Mouse (Mus musculus) intestine, embryonic 15.5 days (tissue): Measurements from ENCODE around the gene Gm11562. TPM values are rescaled to one million over a fixed set of nuclear protein-coding genes. Genes with fewer than 3 reads are reported as not detected.
"Not testable (repeated sequence)": the region's sequence is repeated elsewhere in the genome, so short reads cannot be mapped to it uniquely, and the experiment has no call there.

Experiments
- ATAC-seq: fragments of 200-750 bp; cut with Nextera tagmentation; 2 replicates; pipeline ENCODE4 v1.8.0; 2017; ENCODE audit warnings: moderate TSS enrichment, moderate library complexity
- H3K27ac ChIP-seq: fragments of 300-500 bp; sonication (generic); 2 replicates; pipeline ENCODE4 v1.5.1; 2015; ENCODE audit warnings: mild to moderate bottlenecking, inconsistent platforms
- H3K27me3 ChIP-seq: fragments of 300-500 bp; sonication (generic); replicated peaks from 2 replicates; pipeline ENCODE4 v1.6.1; 2015; ENCODE audit warnings: inconsistent platforms
- H3K36me3 ChIP-seq: fragments of 300-500 bp; sonication (generic); 2 replicates; pipeline ENCODE4 v1.6.1; 2015; ENCODE audit warnings: inconsistent platforms
- H3K4me1 ChIP-seq: fragments of 300-500 bp; sonication (generic); replicated peaks from 2 replicates; pipeline ENCODE4 v1.6.1; 2015; ENCODE audit warnings: inconsistent platforms
- H3K4me2 ChIP-seq: fragments of 300-500 bp; sonication (generic); replicated peaks from 2 replicates; pipeline ENCODE4 v1.6.1; 2015; ENCODE audit warnings: mild to moderate bottlenecking, inconsistent platforms
- H3K4me3 ChIP-seq: fragments of 300-500 bp; sonication (generic); replicated peaks from 2 replicates; pipeline ENCODE4 v1.5.1; 2015; ENCODE audit warnings: inconsistent platforms
- H3K9ac ChIP-seq: fragments of 300-500 bp; sonication (generic); 2 replicates; pipeline ENCODE4 v1.6.1; 2015; ENCODE audit warnings: inconsistent platforms
- H3K9me3 ChIP-seq: fragments of 300-500 bp; sonication (generic); 2 replicates; pipeline ENCODE4 v1.6.1; 2016; ENCODE audit warnings: inconsistent platforms
- WGBS: fragments of 180-500 bp; shearing (Covaris S2); methylation state at CpG from one replicate; pipeline ENCODE4 v1.1.7; 2015; 5-methylcytosine and 5-hydroxymethylcytosine counted together
- polyA plus RNA-seq: library from polyadenylated mRNA; unstranded; fragments of >200 nt; fragmentation: Nextera tagmentation; extraction: Ambion mirVana; gene quantifications from 2 replicates; pipeline ENCODE4 v1.2.1, GENCODE M21; 2015

The Gm11562 gene
- polyA plus RNA-seq, 1 experiment from 2014 or later = not detected

GRCm38 (mm10) chr11:99633293-99633692, 13.1 kb upstream of the Gm11562 start:
- H3K4me1 ChIP-seq = no peaks in the 10 kb centered on the region
- no peaks in the 10 kb centered on the region for H3K27me3 ChIP-seq
- no peak overlapping the region for H3K4me2 ChIP-seq
- H3K9me3 ChIP-seq = no peaks in the 10 kb centered on the region
- H3K27ac ChIP-seq = no peak overlapping the region
- H3K9ac ChIP-seq = no peak overlapping the region
- no peaks in the 10 kb centered on the region for H3K36me3 ChIP-seq
- 62% methylated on average over 2 of the region's 2 CpGs for WGBS
- ATAC-seq = no peak
- no peak overlapping the region for H3K4me3 ChIP-seq

GRCm38 (mm10) chr11:99630890-99631289, 10.7 kb upstream of the Gm11562 start:
- no peaks in the 10 kb centered on the region for H3K27me3 ChIP-seq
- no peak for ATAC-seq
- H3K4me2 ChIP-seq = no peak overlapping the region
- no peaks in the 10 kb centered on the region for H3K36me3 ChIP-seq
- no peak overlapping the region for H3K9ac ChIP-seq
- H3K9me3 ChIP-seq = no peaks in the 10 kb centered on the region
- H3K4me1 ChIP-seq = no peaks in the 10 kb centered on the region
- WGBS = 62% methylated on average over 3 of the region's 3 CpGs
- no peak overlapping the region for H3K27ac ChIP-seq
- no peak overlapping the region for H3K4me3 ChIP-seq

GRCm38 (mm10) chr11:99628138-99628537, 7.9 kb upstream of the Gm11562 start, which contains the start of gene Krtap4-1:
Gene Krtap4-1, minus strand, starts transcription at chr11:99628238.
- H3K4me2 ChIP-seq = no peak within 1 kb of the TSS
- no peak for ATAC-seq
- WGBS = 83% methylated on average over 4 of the region's 4 CpGs
- H3K4me3 ChIP-seq = no peak within 1 kb of the TSS
- no peaks in the 10 kb centered on the region for H3K9me3 ChIP-seq
- H3K36me3 ChIP-seq = no peaks in the 10 kb centered on the region
- H3K27ac ChIP-seq = no peak within 1 kb of the TSS
- H3K4me1 ChIP-seq = no peaks in the 10 kb centered on the region
- no peak within 1 kb of the TSS for H3K9ac ChIP-seq
- no peaks in the 10 kb centered on the region for H3K27me3 ChIP-seq

- WGBS = 68% methylated on average over 3 of the region's 3 CpGs
These were observed 5.4 kb downstream of the Gm11562 start, which contains the start of gene Krtap2-4 for GRCm38 (mm10) chr11:99614796-99615363. Gene Krtap2-4, minus strand, starts transcription at chr11:99614846.

GRCm38 (mm10) chr11:99610089-99610488, 10.1 kb downstream of the Gm11562 start, which contains the start of gene Gm11937:
Gene Gm11937, minus strand, starts transcription at chr11:99610189.
- H3K27me3 ChIP-seq, H3K4me2 ChIP-seq, H3K9me3 ChIP-seq, H3K27ac ChIP-seq, H3K9ac ChIP-seq, ATAC-seq, H3K4me1 ChIP-seq, H3K36me3 ChIP-seq, H3K4me3 ChIP-seq: not testable (repeated sequence)
- 45% methylated on average over 1 of the region's 2 CpGs for WGBS

More at GRCm38 (mm10) chr11:99614796-99615363, 5.4 kb downstream of the Gm11562 start, which contains the start of gene Krtap2-4:
- Histone ChIP-seq H3K9ac (no peak within 1 kb of the TSS), H3K27ac (no peak within 1 kb of the TSS), H3K4me3 (no peak within 1 kb of the TSS), H3K36me3 (no peaks in the 10 kb centered on the region), H3K9me3 (no peaks in the 10 kb centered on the region), H3K4me1 (no peaks in the 10 kb centered on the region), H3K27me3 (no peaks in the 10 kb centered on the region), H3K4me2 (no peak within 1 kb of the TSS)
- peak; percentile 62; the same call in 1 of the 2 replicates for ATAC-seq

GRCm38 (mm10) chr11:99609126-99609525, 11.1 kb downstream of the Gm11562 start:
- Histone ChIP-seq H3K4me3 (no peak overlapping the region), H3K4me1 (no peaks in the 10 kb centered on the region), H3K4me2 (no peak overlapping the region), H3K27me3 (no peaks in the 10 kb centered on the region), H3K27ac (no peak overlapping the region), H3K36me3 (no peaks in the 10 kb centered on the region), H3K9ac (no peak overlapping the region), H3K9me3 (no peaks in the 10 kb centered on the region)
- 71% methylated on average over 1 of the region's 1 CpGs for WGBS
- no peak for ATAC-seq

GRCm38 (mm10) chr11:99603208-99603607, 17.0 kb downstream of the Gm11562 start, which contains the start of gene Gm11938:
Gene Gm11938, minus strand, starts transcription at chr11:99603308.
- not testable (repeated sequence) for H3K36me3 ChIP-seq, H3K9me3 ChIP-seq, H3K4me2 ChIP-seq, H3K9ac ChIP-seq, H3K4me3 ChIP-seq, H3K4me1 ChIP-seq, H3K27me3 ChIP-seq, H3K27ac ChIP-seq, ATAC-seq
- WGBS = 42% methylated on average over 1 of the region's 1 CpGs

- H3K27ac ChIP-seq, H3K4me2 ChIP-seq, H3K36me3 ChIP-seq, ATAC-seq, H3K27me3 ChIP-seq, H3K4me1 ChIP-seq, H3K9me3 ChIP-seq, H3K9ac ChIP-seq, H3K4me3 ChIP-seq: not testable (repeated sequence)
- WGBS = 77% methylated on average over 6 of the region's 6 CpGs
These were observed 22.5 kb downstream of the Gm11562 start, which contains the start of gene Krtap9-3 for GRCm38 (mm10) chr11:99597742-99598141. Gene Krtap9-3, minus strand, starts transcription at chr11:99598105.

GRCm38 (mm10) chr11:99590981-99591380, 29.3 kb downstream of the Gm11562 start, which contains the start of gene Krtap1-3:
Gene Krtap1-3, minus strand, starts transcription at chr11:99591339.
- H3K27me3 ChIP-seq = no peaks in the 10 kb centered on the region
- no peak for ATAC-seq
- no peak within 1 kb of the TSS for H3K9ac ChIP-seq
- no peak within 1 kb of the TSS for H3K4me3 ChIP-seq
- no peaks in the 10 kb centered on the region for H3K4me1 ChIP-seq
- 90% methylated on average over 6 of the region's 6 CpGs for WGBS
- H3K4me2 ChIP-seq = no peak within 1 kb of the TSS
- no peak within 1 kb of the TSS for H3K27ac ChIP-seq
- no peaks in the 10 kb centered on the region for H3K36me3 ChIP-seq
- H3K9me3 ChIP-seq = no peaks in the 10 kb centered on the region

GRCm38 (mm10) chr11:99585096-99585495, 35.1 kb downstream of the Gm11562 start:
- no peak for ATAC-seq
- Histone ChIP-seq H3K4me2 (no peak overlapping the region), H3K36me3 (no peaks in the 10 kb centered on the region), H3K9ac (no peak overlapping the region), H3K4me3 (no peak overlapping the region), H3K9me3 (no peaks in the 10 kb centered on the region), H3K4me1 (no peaks in the 10 kb centered on the region), H3K27me3 (no peaks in the 10 kb centered on the region), H3K27ac (no peak overlapping the region)
- WGBS = 78% methylated on average over 7 of the region's 7 CpGs

- Histone ChIP-seq H3K4me3 (no peak within 1 kb of the TSS), H3K4me2 (no peak within 1 kb of the TSS), H3K9ac (no peak within 1 kb of the TSS), H3K9me3 (no peaks in the 10 kb centered on the region), H3K27ac (no peak within 1 kb of the TSS), H3K27me3 (no peaks in the 10 kb centered on the region), H3K4me1 (no peaks in the 10 kb centered on the region), H3K36me3 (no peaks in the 10 kb centered on the region)
- no peak for ATAC-seq
- 79% methylated on average over 5 of the region's 5 CpGs for WGBS
These were observed 37.0 kb downstream of the Gm11562 start, which contains the start of gene Krtap1-4 for GRCm38 (mm10) chr11:99583245-99583704. Gene Krtap1-4, minus strand, starts transcription at chr11:99583654.

GRCm38 (mm10) chr11:99581564-99581963, 38.7 kb downstream of the Gm11562 start:
- H3K9ac ChIP-seq = no peak overlapping the region
- H3K27me3 ChIP-seq = no peaks in the 10 kb centered on the region
- H3K4me3 ChIP-seq = no peak overlapping the region
- H3K36me3 ChIP-seq = no peaks in the 10 kb centered on the region
- no peak overlapping the region for H3K4me2 ChIP-seq
- WGBS = 88% methylated on average over 6 of the region's 6 CpGs
- no peaks in the 10 kb centered on the region for H3K9me3 ChIP-seq
- H3K27ac ChIP-seq = no peak overlapping the region
- ATAC-seq = no peak
- H3K4me1 ChIP-seq = no peaks in the 10 kb centered on the region

- 95% methylated on average over 5 of the region's 5 CpGs for WGBS
- no peaks in the 10 kb centered on the region for H3K4me1 ChIP-seq
These were observed 39.2 kb downstream of the Gm11562 start for GRCm38 (mm10) chr11:99581051-99581450.

More at GRCm38 (mm10) chr11:99581051-99581450, 39.2 kb downstream of the Gm11562 start:
- no peak overlapping the region for H3K9ac ChIP-seq
- H3K4me2 ChIP-seq = no peak overlapping the region
- no peak overlapping the region for H3K27ac ChIP-seq
- no peaks in the 10 kb centered on the region for H3K27me3 ChIP-seq
- no peak overlapping the region for H3K4me3 ChIP-seq
- no peaks in the 10 kb centered on the region for H3K36me3 ChIP-seq
- H3K9me3 ChIP-seq = no peaks in the 10 kb centered on the region
- no peak for ATAC-seq
